Mouse (Mus musculus) hindbrain, postnatal 0 days (tissue): Measurements from ENCODE around the gene Gin1. TPM values are rescaled to one million over a fixed set of nuclear protein-coding genes. Genes with fewer than 3 reads are reported as not detected.
A peak's percentile ranks its signal among the peaks of the same experiment; 100 is the strongest.

ENCODE experiments used
- ATAC-seq: fragments of 200-750 bp; cut with Nextera tagmentation; 2 replicates; pipeline ENCODE4 v1.8.0; 2017; ENCODE audit warnings: mild to moderate bottlenecking, moderate TSS enrichment, moderate library complexity
- DNase-seq: peaks from one replicate; pipeline ENCODE4 v3.0.0-alpha.2; 2015; ENCODE audit warnings: low spot score
- H3K27ac ChIP-seq: fragments of 300-500 bp; sonication (generic); 2 replicates; pipeline ENCODE4 v1.5.1; 2014; ENCODE audit warnings: mild to moderate bottlenecking
- H3K27me3 ChIP-seq: fragments of 300-500 bp; sonication (generic); 2 replicates; pipeline ENCODE4 v1.6.1; 2014; ENCODE audit warnings: low read length, mixed read lengths; ENCODE audit not compliant: insufficient read depth
- H3K36me3 ChIP-seq: fragments of 300-500 bp; sonication (generic); 2 replicates; pipeline ENCODE4 v1.6.1; 2014; ENCODE audit warnings: low read length, mixed read lengths; ENCODE audit not compliant: insufficient read depth
- H3K4me1 ChIP-seq: fragments of 300-500 bp; sonication (generic); 2 replicates; pipeline ENCODE4 v1.6.1; 2014; ENCODE audit warnings: antibody characterized with exemption, low read length, mixed read lengths; ENCODE audit not compliant: insufficient read depth
- H3K4me2 ChIP-seq: fragments of 300-500 bp; sonication (generic); 2 replicates; pipeline ENCODE4 v1.6.1; 2014; ENCODE audit warnings: low read depth, mild to moderate bottlenecking, low read length, moderate library complexity, mixed read lengths
- H3K4me3 ChIP-seq: fragments of 300-500 bp; sonication (generic); 2 replicates; pipeline ENCODE4 v1.5.1; 2014; ENCODE audit warnings: low read length
- H3K9ac ChIP-seq: fragments of 300-500 bp; sonication (generic); replicated peaks from 2 replicates; pipeline ENCODE4 v1.6.1; 2014; ENCODE audit warnings: mild to moderate bottlenecking, low read length, moderate library complexity, mixed read lengths
- H3K9me3 ChIP-seq: fragments of 300-500 bp; sonication (generic); 2 replicates; pipeline ENCODE4 v1.6.1; 2016; ENCODE audit warnings: low read length, mixed read lengths
- CTCF ChIP-seq: IDR thresholded peaks from 2 replicates; pipeline ENCODE4 v1.5.1; 2016; ENCODE audit warnings: antibody characterized with exemption, control low read depth, low read depth
- WGBS: fragments of 180-500 bp; shearing (Covaris S2); extraction: QIAGEN DNeasy Blood & Tissue Kit; methylation state at CpG from one replicate; pipeline ENCODE4 v1.1.7; 2014; 5-methylcytosine and 5-hydroxymethylcytosine counted together
- polyA plus RNA-seq: library from polyadenylated mRNA; unstranded; fragments of >200 nt; fragmentation: Nextera tagmentation; extraction: Ambion mirVana; gene quantifications from 2 replicates; pipeline ENCODE4 v1.2.1, GENCODE M21; 2015
- total RNA-seq: library from RNA; depleted of rRNA; stranded (reverse); fragments of >200 nt; gene quantifications from 2 replicates; pipeline ENCODE4 v1.2.3, GENCODE M21; 2014; rRNA removed

Gin1 gene
- total RNA-seq (2.3 and 5.8 TPM in 2 replicates), polyA plus RNA-seq (11.6 and 18.2 TPM in 2 replicates)

DNA sequence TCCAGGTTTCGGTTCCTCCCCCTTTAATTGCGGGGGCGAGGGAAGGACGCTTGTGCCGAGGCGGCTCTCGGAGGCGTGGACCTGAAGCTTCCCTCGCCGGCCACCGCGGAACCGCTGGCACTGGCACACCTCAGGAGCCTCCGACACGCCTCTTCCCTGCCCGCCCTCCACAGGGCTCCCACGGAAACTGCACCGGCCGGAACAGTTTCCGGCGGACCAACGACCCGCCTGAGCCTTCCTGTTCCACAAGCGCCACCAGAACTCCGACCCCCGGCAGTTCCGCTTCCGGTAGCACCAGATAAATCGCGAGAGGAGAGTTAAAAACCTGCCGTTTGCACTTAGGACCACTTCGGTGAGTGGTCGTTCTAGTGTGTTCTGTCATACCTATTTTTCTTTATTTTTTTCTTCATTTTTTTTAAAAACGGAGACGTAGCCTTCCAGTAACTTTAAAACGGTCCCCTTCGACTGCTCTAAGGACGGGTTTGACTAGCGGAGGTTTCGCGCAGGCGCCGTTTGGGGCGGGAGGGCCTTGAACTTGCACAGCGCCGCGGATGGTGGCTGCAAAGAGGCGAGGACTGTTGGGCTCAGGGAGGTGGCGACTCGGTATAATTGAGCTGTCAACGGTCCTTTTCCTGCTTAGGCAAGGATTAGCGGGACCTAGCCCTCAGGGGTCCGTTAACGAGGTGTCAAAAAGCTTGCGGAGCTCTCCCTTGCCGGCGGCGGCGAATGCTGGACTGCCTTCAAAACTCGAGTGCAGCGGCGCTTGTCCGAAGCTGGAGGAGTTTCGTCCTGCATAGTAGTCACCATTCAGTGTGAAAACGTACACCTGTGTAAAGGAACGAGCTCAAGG lies at the start of gene Gin1, which contains the start of gene Ppip5k2:
TSS of gene Gin1 (plus strand) at position 269 of the 850 bp plus-strand sequence.
TSS of gene Ppip5k2 (minus strand) at position 508 of the 850 bp plus-strand sequence.
- WGBS, result under 1% methylated on average over 66 of the region's 66 CpGs
- Histone ChIP-seq H3K4me3 (peak within 1 kb of the TSS; percentile 98), H3K4me1 (0 out of 2 replicates have a peak, but pooled peaks cover 6% of the 10 kb centered on the region), H3K9ac (peak within 1 kb of the TSS; percentile 88), H3K27me3 (no peaks in the 10 kb centered on the region), H3K27ac (peak within 1 kb of the TSS; percentile 90), H3K36me3 (no peaks in the 10 kb centered on the region), H3K9me3 (no peaks in the 10 kb centered on the region), H3K4me2 (peak within 1 kb of the TSS; percentile 72)
- ATAC-seq (peak; percentile 99), DNase-seq (peak; percentile 98)
- TF ChIP-seq CTCF, result peak; percentile 63

DNA sequence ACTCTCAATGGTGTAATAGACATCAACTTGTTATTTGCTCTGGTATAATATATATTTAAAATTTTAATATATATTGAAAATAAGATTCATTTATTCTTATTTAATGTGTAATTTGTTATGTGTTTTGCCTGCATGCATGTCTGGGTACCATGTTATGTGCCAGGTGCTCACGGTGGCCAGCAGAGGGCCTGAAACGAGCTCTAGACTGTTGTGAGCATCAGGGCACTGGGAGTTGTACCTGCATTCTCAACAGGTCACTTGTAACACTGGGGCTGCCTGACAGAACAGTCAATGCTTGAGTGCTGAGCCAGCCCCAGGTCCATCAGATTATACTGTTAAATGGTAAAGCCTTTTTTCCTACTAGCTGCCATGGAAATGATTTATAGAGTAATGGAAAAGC lies 43.2 kb upstream of the Gin1 start:
- Histone ChIP-seq H3K27ac (no peak overlapping the region), H3K9me3 (no peaks in the 10 kb centered on the region), H3K4me1 (no peaks in the 10 kb centered on the region), H3K27me3 (no peaks in the 10 kb centered on the region), H3K36me3 (peaks cover 15% of the 10 kb centered on the region), H3K9ac (no peak overlapping the region), H3K4me3 (no peak overlapping the region), H3K4me2 (no peak overlapping the region)
- DNase-seq (peak; percentile 35), ATAC-seq (no peak)
- whole genome bisulfite sequencing, result 84% methylated on average over 2 of the region's 2 CpGs
- peak; percentile 64 for TF ChIP-seq CTCF

DNA sequence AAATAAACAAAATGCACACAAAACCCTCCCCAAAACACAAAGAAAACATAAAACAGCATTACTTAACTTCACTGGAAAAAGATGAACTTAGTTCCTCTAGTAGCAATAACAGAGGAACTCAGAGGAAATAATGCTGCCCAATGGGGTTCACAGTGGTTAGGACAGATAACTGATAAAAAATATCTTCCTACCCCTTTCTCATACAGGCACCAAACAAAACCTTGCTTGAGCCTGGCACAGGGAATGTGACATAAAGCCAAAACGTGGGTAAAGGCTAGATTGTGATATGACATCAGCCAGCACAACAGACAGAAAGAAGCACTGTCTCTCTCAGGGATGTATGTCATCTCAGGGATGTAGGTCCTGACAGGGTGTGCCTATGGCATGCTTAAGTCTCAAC lies 40.6 kb upstream of the Gin1 start:
- Histone ChIP-seq H3K4me3 (no peak overlapping the region), H3K9me3 (no peaks in the 10 kb centered on the region), H3K4me2 (no peak overlapping the region), H3K36me3 (peaks cover 9% of the 10 kb centered on the region; the same call in 1 of the 2 replicates), H3K27ac (no peak overlapping the region), H3K27me3 (no peaks in the 10 kb centered on the region), H3K4me1 (no peaks in the 10 kb centered on the region), H3K9ac (no peak overlapping the region)
- no peak for ATAC-seq
- 71% methylated on average over 1 of the region's 1 CpGs for WGBS
- no peak for TF ChIP-seq CTCF
- no peak for DNase-seq

DNA sequence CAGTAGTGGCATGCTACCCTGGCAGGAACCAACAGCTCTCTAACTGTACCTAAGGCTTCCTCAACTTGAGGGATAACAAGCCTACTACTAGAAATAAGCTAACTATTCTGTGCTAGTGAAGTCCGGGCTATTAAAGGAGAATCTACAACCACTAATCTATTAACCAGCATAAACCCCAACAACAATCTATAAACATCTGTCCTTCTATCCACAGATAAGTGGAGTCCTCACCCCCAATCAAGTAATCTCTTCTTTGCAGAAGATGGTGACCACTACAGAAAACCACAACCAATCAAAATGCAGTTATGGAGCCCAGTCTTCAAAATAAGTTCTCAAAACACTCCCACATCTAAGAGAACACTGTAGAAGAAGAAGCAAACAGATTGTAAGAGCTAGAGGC lies 26.9 kb upstream of the Gin1 start:
- ATAC-seq, result no peak

DNA sequence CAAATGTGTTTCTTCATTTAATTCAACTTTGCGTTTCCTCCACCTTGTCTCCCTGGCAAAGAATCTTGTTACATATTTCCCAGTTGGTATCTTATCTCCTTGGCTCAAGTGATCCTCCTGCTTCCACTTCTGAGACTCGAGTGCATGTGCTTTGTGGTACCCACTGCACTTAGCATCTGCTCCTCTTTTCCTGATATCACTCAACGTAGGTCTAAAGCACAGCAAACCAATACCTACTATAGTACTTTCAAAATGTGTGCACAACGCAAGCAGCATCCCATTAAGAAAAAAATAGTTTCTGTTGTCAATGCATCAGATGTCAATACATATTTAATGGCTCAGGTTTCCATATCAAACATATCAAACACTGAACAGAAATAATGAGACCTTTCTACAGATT lies 24.3 kb upstream of the Gin1 start:
- WGBS, result 87% methylated on average over 4 of the region's 4 CpGs
- no peak overlapping the region for H3K9ac ChIP-seq
- no peaks in the 10 kb centered on the region for H3K4me1 ChIP-seq
- no peak for DNase-seq
- H3K27me3 ChIP-seq, result no peaks in the 10 kb centered on the region
- no peak overlapping the region for H3K27ac ChIP-seq
- H3K4me2 ChIP-seq, result no peak overlapping the region
- no peak for TF ChIP-seq CTCF
- no peak overlapping the region for H3K4me3 ChIP-seq
- H3K9me3 ChIP-seq, result no peaks in the 10 kb centered on the region
- H3K36me3 ChIP-seq, result peaks cover 33% of the 10 kb centered on the region
- ATAC-seq, result no peak

More for the DNA sequence above, 26.9 kb upstream of the Gin1 start:
- 95% methylated on average over 1 of the region's 1 CpGs for WGBS
- no peak for DNase-seq
- no peak overlapping the region for H3K4me3 ChIP-seq
- TF ChIP-seq CTCF, result no peak
- H3K4me2 ChIP-seq, result no peak overlapping the region
- H3K4me1 ChIP-seq, result no peaks in the 10 kb centered on the region
- H3K27ac ChIP-seq, result no peak overlapping the region
- H3K27me3 ChIP-seq, result no peaks in the 10 kb centered on the region
- no peaks in the 10 kb centered on the region for H3K9me3 ChIP-seq
- no peak overlapping the region for H3K9ac ChIP-seq
- peaks cover 34% of the 10 kb centered on the region for H3K36me3 ChIP-seq

DNA sequence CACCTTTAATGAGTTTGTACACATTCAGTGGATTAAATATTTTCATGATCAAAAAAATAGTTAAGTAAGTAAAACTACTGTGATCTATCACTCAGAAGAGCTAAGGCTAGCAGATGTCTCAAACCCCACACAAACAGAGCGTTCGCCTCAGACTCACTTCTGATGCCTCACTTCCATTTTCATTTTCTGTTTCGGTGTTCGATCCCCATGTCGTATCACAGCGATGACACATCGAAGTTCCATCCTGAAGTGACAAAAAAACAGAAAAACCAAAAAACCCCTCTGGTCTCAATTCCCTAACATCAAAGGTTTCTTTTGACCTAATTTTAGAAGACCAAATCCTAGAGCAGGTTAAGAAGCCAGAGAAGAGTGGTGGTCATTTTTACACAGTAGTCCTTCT lies 23.7 kb upstream of the Gin1 start:
- Histone ChIP-seq H3K4me1 (no peaks in the 10 kb centered on the region), H3K4me2 (no peak overlapping the region), H3K9me3 (no peaks in the 10 kb centered on the region), H3K4me3 (no peak overlapping the region), H3K9ac (no peak overlapping the region), H3K27ac (no peak overlapping the region), H3K27me3 (no peaks in the 10 kb centered on the region), H3K36me3 (peaks cover 30% of the 10 kb centered on the region)
- 96% methylated on average over 7 of the region's 7 CpGs for WGBS
- no peak for DNase-seq
- no peak for TF ChIP-seq CTCF
- ATAC-seq, result no peak

DNA sequence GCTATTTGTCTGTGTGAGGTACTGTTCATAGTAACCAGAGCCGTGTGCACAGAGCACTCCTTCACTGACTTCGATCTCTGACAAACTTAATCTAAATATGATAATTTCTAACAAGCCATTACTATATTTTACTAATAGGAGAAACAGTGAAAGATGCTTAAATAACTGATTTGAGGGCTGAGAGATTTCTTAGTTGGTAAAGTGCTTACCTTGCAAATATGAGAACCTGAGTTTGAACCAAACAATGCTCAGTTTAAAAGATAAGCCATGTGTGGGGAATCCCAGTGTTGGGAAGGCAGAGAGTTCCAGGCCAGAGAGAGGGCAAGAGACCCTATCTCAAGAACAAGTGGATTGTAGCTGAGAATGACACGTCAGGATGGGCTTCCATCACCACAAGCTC lies 21.8 kb upstream of the Gin1 start:
- Histone ChIP-seq H3K4me3 (no peak overlapping the region), H3K9ac (no peak overlapping the region), H3K4me1 (no peaks in the 10 kb centered on the region), H3K27ac (no peak overlapping the region), H3K4me2 (no peak overlapping the region), H3K27me3 (no peaks in the 10 kb centered on the region), H3K9me3 (no peaks in the 10 kb centered on the region), H3K36me3 (peaks cover 34% of the 10 kb centered on the region)
- DNase-seq, result no peak
- TF ChIP-seq CTCF, result no peak
- WGBS, result 92% methylated on average over 3 of the region's 3 CpGs
- no peak for ATAC-seq
